Mouse (Mus musculus) liver, postnatal 0 days (tissue): ENCODE results near the gene Nell1. TPM values are rescaled to one million over a fixed set of nuclear protein-coding genes. Genes with fewer than 3 reads are reported as not detected.

Experiments
- ATAC-seq: fragments of 200-750 bp; cut with Nextera tagmentation; 2 replicates; pipeline ENCODE4 v1.8.0; 2017; ENCODE audit warnings: mild to moderate bottlenecking, moderate library complexity
- DNase-seq: peaks from one replicate; pipeline ENCODE4 v3.0.0-alpha.2; 2016
- H3K27ac ChIP-seq: fragments of 300-500 bp; sonication (generic); 2 replicates; pipeline ENCODE4 v1.5.1; 2014; ENCODE audit warnings: antibody characterized with exemption, moderate library complexity, mild to moderate bottlenecking, low read depth
- H3K27me3 ChIP-seq: fragments of 300-500 bp; sonication (generic); 2 replicates; pipeline ENCODE4 v1.6.1; 2014; ENCODE audit warnings: low read length, control low read depth, mixed read lengths; ENCODE audit not compliant: insufficient read depth
- H3K36me3 ChIP-seq: fragments of 300-500 bp; sonication (generic); replicated peaks from 2 replicates; pipeline ENCODE4 v1.6.1; 2014; ENCODE audit warnings: mild to moderate bottlenecking, control low read depth, low read length, moderate library complexity, mixed read lengths; ENCODE audit not compliant: insufficient read depth
- H3K4me1 ChIP-seq: fragments of 300-500 bp; sonication (generic); 2 replicates; pipeline ENCODE4 v1.6.1; 2014; ENCODE audit warnings: antibody characterized with exemption, mild to moderate bottlenecking, control low read depth; ENCODE audit not compliant: insufficient read depth
- H3K4me2 ChIP-seq: fragments of 300-500 bp; sonication (generic); 2 replicates; pipeline ENCODE4 v1.6.1; 2014; ENCODE audit warnings: low read depth, mild to moderate bottlenecking, low read length, moderate library complexity, mixed read lengths
- H3K4me3 ChIP-seq: fragments of 300-500 bp; sonication (generic); 2 replicates; pipeline ENCODE4 v1.5.1; 2014; ENCODE audit warnings: low read depth, low read length
- H3K9ac ChIP-seq: fragments of 300-500 bp; sonication (generic); replicated peaks from 2 replicates; pipeline ENCODE4 v1.6.1; 2014; ENCODE audit warnings: mild to moderate bottlenecking, moderate library complexity
- H3K9me3 ChIP-seq: fragments of 300-500 bp; sonication (generic); 2 replicates; pipeline ENCODE4 v1.6.1; 2016; ENCODE audit warnings: mild to moderate bottlenecking, control low read depth, low read length, mixed read lengths
- CTCF ChIP-seq: sonication (generic); IDR thresholded peaks from 2 replicates; pipeline ENCODE4 v1.5.1; 2016; ENCODE audit warnings: antibody characterized with exemption, low read depth
- EP300 ChIP-seq: IDR thresholded peaks from 2 replicates; pipeline ENCODE4 v1.6.1; 2016; ENCODE audit warnings: antibody characterized with exemption, low read depth, mild to moderate bottlenecking
- WGBS: fragments of 180-500 bp; shearing (Covaris S2); extraction: QIAGEN DNeasy Blood & Tissue Kit; methylation state at CpG from one replicate; pipeline ENCODE4 v1.1.7; 2014; ENCODE audit not compliant: insufficient replicate concordance; 5-methylcytosine and 5-hydroxymethylcytosine counted together
- polyA plus RNA-seq: library from polyadenylated mRNA; unstranded; fragments of >200 nt; fragmentation: Nextera tagmentation; extraction: Ambion mirVana; gene quantifications from 2 replicates; pipeline ENCODE4 v1.2.1, GENCODE M21; 2015

The Nell1 gene
- polyA plus RNA-seq, 1 experiment from 2014 or later, result not detected

GRCm38 (mm10) chr7:49975441-49976121 is 917 bp downstream of the Nell1 start:
- ATAC-seq (no peak), DNase-seq (no peak)
- H3K9me3 ChIP-seq, result no peaks in the 10 kb centered on the region
- H3K4me3 ChIP-seq, result no peak overlapping the region
- no peak overlapping the region for H3K4me2 ChIP-seq
- peaks cover 34% of the 10 kb centered on the region for H3K27me3 ChIP-seq
- no peak overlapping the region for H3K27ac ChIP-seq
- no peak for TF ChIP-seq CTCF
- TF ChIP-seq EP300, result no peak
- 2% methylated on average over 40 of the region's 40 CpGs for WGBS
- no peaks in the 10 kb centered on the region for H3K36me3 ChIP-seq
- no peaks in the 10 kb centered on the region for H3K4me1 ChIP-seq
- no peak overlapping the region for H3K9ac ChIP-seq

GRCm38 (mm10) chr7:49981511-49982227 is 7.0 kb downstream of the Nell1 start:
- H3K27ac ChIP-seq, result no peak overlapping the region
- DNase-seq, result no peak
- H3K27me3 ChIP-seq, result peaks cover 4% of the 10 kb centered on the region; the same call in 1 of the 2 replicates
- H3K9ac ChIP-seq, result no peak overlapping the region
- ATAC-seq, result no peak
- no peak overlapping the region for H3K4me3 ChIP-seq
- TF ChIP-seq CTCF, result 0 out of 2 replicates have a peak, but pooled peaks have one; percentile 22
- no peak for TF ChIP-seq EP300
- H3K4me1 ChIP-seq, result no peaks in the 10 kb centered on the region
- 22% methylated on average over 9 of the region's 9 CpGs for WGBS
- no peaks in the 10 kb centered on the region for H3K9me3 ChIP-seq
- H3K4me2 ChIP-seq, result no peak overlapping the region
- H3K36me3 ChIP-seq, result no peaks in the 10 kb centered on the region

GRCm38 (mm10) chr7:49984698-49985097 is 10.0 kb downstream of the Nell1 start:
- Histone ChIP-seq H3K4me3 (no peak overlapping the region), H3K36me3 (no peaks in the 10 kb centered on the region), H3K27me3 (no peaks in the 10 kb centered on the region), H3K9ac (no peak overlapping the region), H3K4me2 (no peak overlapping the region), H3K4me1 (no peaks in the 10 kb centered on the region), H3K9me3 (no peaks in the 10 kb centered on the region), H3K27ac (no peak overlapping the region)
- no peak for DNase-seq
- 31% methylated on average over 6 of the region's 6 CpGs for WGBS
- ATAC-seq, result no peak
- TF ChIP-seq CTCF (no peak), EP300 (no peak)

- TF ChIP-seq CTCF (no peak), EP300 (no peak)
- no peak for DNase-seq
- WGBS, result 93% methylated on average over 8 of the region's 8 CpGs
These were observed 11.3 kb downstream of the Nell1 start for GRCm38 (mm10) chr7:49985947-49986346.

GRCm38 (mm10) chr7:49999321-49999720 is 24.7 kb downstream of the Nell1 start:
- H3K27me3 ChIP-seq, result no peaks in the 10 kb centered on the region
- DNase-seq, result no peak
- H3K4me1 ChIP-seq, result no peaks in the 10 kb centered on the region
- 60% methylated on average over 4 of the region's 4 CpGs for WGBS
- H3K36me3 ChIP-seq, result no peaks in the 10 kb centered on the region
- TF ChIP-seq EP300 (no peak), CTCF (no peak)
- H3K4me3 ChIP-seq, result no peak overlapping the region
- H3K27ac ChIP-seq, result no peak overlapping the region
- no peak overlapping the region for H3K9ac ChIP-seq
- no peak overlapping the region for H3K4me2 ChIP-seq
- no peaks in the 10 kb centered on the region; the same call in 1 of the 2 replicates for H3K9me3 ChIP-seq
- ATAC-seq, result no peak

More at GRCm38 (mm10) chr7:49985947-49986346, 11.3 kb downstream of the Nell1 start:
- no peak for ATAC-seq
- H3K27ac ChIP-seq, result no peak overlapping the region
- H3K4me2 ChIP-seq, result no peak overlapping the region
- no peak overlapping the region for H3K4me3 ChIP-seq
- H3K4me1 ChIP-seq, result no peaks in the 10 kb centered on the region
- no peaks in the 10 kb centered on the region for H3K27me3 ChIP-seq
- no peak overlapping the region for H3K9ac ChIP-seq
- no peaks in the 10 kb centered on the region for H3K36me3 ChIP-seq
- H3K9me3 ChIP-seq, result no peaks in the 10 kb centered on the region

- DNase-seq (no peak), ATAC-seq (no peak)
- H3K9me3 ChIP-seq, result no peaks in the 10 kb centered on the region
- no peak overlapping the region for H3K27ac ChIP-seq
- no peak overlapping the region for H3K4me3 ChIP-seq
- H3K36me3 ChIP-seq, result no peaks in the 10 kb centered on the region
- TF ChIP-seq EP300 (no peak), CTCF (no peak)
- H3K4me1 ChIP-seq, result no peaks in the 10 kb centered on the region
- WGBS, result 43% methylated on average over 2 of the region's 2 CpGs
- H3K9ac ChIP-seq, result no peak overlapping the region
- no peaks in the 10 kb centered on the region for H3K27me3 ChIP-seq
- no peak overlapping the region for H3K4me2 ChIP-seq
These were observed 30.6 kb downstream of the Nell1 start for GRCm38 (mm10) chr7:50005268-50005667.
